In the genomic region with DNA sequence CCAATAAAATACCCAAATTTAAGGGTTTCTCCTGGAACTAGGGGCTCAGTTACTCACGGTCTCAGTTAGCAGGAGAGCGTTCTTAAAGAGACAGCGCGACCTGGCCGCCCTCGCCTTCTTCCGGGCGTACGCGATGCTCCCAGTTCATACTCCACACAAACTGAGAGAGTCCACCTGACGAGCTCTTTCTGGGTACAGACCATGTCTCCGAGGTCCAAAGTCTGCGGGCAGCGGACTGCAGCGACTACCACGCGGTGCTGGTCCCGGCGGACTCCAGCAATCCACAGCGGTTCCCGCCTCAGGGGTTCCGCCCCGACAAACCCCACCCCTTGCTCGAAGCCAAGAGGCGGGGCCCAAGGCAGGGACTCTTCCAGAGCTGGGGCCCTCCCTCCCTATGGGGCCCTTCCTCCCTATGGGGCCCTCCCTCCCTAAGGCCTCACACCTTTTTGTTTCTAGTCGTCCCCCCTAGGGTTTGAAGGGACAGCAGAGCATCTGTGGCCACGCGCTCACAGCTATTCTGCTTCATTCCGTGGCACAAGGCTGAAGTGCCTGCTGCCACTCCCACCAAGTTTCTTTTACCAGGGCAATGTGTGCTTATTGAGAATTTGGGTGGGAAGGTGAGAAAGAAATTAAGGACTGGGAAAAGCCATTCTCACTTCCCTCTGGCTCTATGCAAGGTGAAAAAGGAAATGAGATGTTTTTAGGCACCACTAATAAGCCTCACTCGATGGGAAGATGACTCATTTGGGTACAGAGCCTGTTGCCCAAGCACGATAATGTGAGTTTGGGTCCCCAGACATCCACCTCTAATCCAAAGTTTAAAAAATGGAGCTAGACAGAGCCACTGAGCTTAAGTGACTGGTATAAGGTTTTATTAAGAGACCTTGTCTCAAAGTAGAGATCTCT, we compare ENCODE assay signal across 8 mouse cellular contexts. TPM values are rescaled to one million over a fixed set of nuclear protein-coding genes. Genes with fewer than 3 reads are reported as not detected.
DNase-seq lines count a peak whose midpoint lies in the region; ATAC-seq and TF ChIP-seq lines count a peak whose summit lies in the region.

A gene (minus strand): TSS at position 285 of the 906 bp plus-strand sequence.

- H3K9ac ChIP-seq in hindbrain, postnatal 0 days (replicated peaks; ENCODE audit: low read length): peak within 1 kb of the TSS; percentile 47

- no peaks in the 10 kb centered on the region for H3K27me3 ChIP-seq in hindbrain, postnatal 0 days (ENCODE audit: insufficient read depth, low read length)
- H3K27me3 ChIP-seq in limb, embryonic 10.5 days (ENCODE audit: low read depth, poor library complexity, severe bottlenecking): no peaks in the 10 kb centered on the region
- H3K27me3 ChIP-seq in midbrain, embryonic 10.5 days (ENCODE audit: low read depth, poor library complexity, severe bottlenecking): peaks cover 12% of the 10 kb centered on the region

- H3K4me2 ChIP-seq in hindbrain, postnatal 0 days (ENCODE audit: low read depth, low read length): peak within 1 kb of the TSS; percentile 68

- H3K4me3 ChIP-seq in hindbrain, postnatal 0 days (ENCODE audit: low read length): peak within 1 kb of the TSS; percentile 47
- peak within 1 kb of the TSS; percentile 63 for H3K4me3 ChIP-seq in limb, embryonic 10.5 days
- peak within 1 kb of the TSS; percentile 70 for H3K4me3 ChIP-seq in midbrain, embryonic 10.5 days

- 0 out of 2 replicates have a peak, but pooled peaks cover 3% of the 10 kb centered on the region for H3K4me1 ChIP-seq in hindbrain, postnatal 0 days (ENCODE audit: insufficient read depth, low read length)
- peaks cover 21% of the 10 kb centered on the region for H3K4me1 ChIP-seq in limb, embryonic 10.5 days
- H3K4me1 ChIP-seq in midbrain, embryonic 10.5 days: peaks cover 22% of the 10 kb centered on the region

- TF ChIP-seq CTCF in hindbrain, postnatal 0 days (IDR thresholded peaks at IDR 0.05; ENCODE audit: low read depth): no peak

- ATAC-seq in hindbrain, postnatal 0 days: peak; percentile 79

- WGBS in hindbrain, postnatal 0 days: 3% methylated on average over 31 of the region's 31 CpGs
- 3% methylated on average over 31 of the region's 31 CpGs for WGBS in limb, embryonic 10.5 days
- WGBS in midbrain, embryonic 10.5 days: 4% methylated on average over 31 of the region's 31 CpGs

- intact Hi-C loops in gastrocnemius, postnatal 14 days (cut with DNase I; ENCODE audit: low total_unique reads): no loop called here

- H3K9me3 ChIP-seq in hindbrain, postnatal 0 days (ENCODE audit: low read length): no peaks in the 10 kb centered on the region
- H3K9me3 ChIP-seq in limb, embryonic 10.5 days (replicated peaks): no peaks in the 10 kb centered on the region
- no peaks in the 10 kb centered on the region for H3K9me3 ChIP-seq in midbrain, embryonic 10.5 days (replicated peaks)

- no peaks in the 10 kb centered on the region for H3K36me3 ChIP-seq in hindbrain, postnatal 0 days (ENCODE audit: insufficient read depth, low read length)
- H3K36me3 ChIP-seq in limb, embryonic 10.5 days: peaks cover 34% of the 10 kb centered on the region
- peaks cover 26% of the 10 kb centered on the region for H3K36me3 ChIP-seq in midbrain, embryonic 10.5 days

- no peak within 1 kb of the TSS for H3K27ac ChIP-seq in hindbrain, postnatal 0 days
- H3K27ac ChIP-seq in limb, embryonic 10.5 days: peak within 1 kb of the TSS; percentile 83
- H3K27ac ChIP-seq in midbrain, embryonic 10.5 days (replicated peaks): peak within 1 kb of the TSS; percentile 84

- peak; percentile 16 for DNase-seq in cerebellum, adult 11 months
- no peak for DNase-seq in cerebellum, adult 11-12 months
- DNase-seq in cerebellum, postnatal 25 days: peak; percentile 53 to 68
- peak; percentile 79 for DNase-seq in gastrocnemius, postnatal 14 days
- peak; percentile 35 for DNase-seq in hindbrain, postnatal 0 days (ENCODE audit: low spot score)
- peak; percentile 81 for DNase-seq in limb, embryonic 10.5 days (ENCODE audit: low spot score)
- peak; percentile 70 for DNase-seq in midbrain, embryonic 10.5 days (ENCODE audit: low spot score)
- peak; percentile 64 to 78 for DNase-seq in spleen, adult 18-20 months

RNA-seq across cellular contexts. Expression of the gene that starts here (rescaled TPM):
- 1 to 10 TPM; 5.0 to 9.4 TPM for total RNA-seq in gastrocnemius, postnatal 14 days (2021)
- 11.5 and 14.6 TPM in 2 replicates for total RNA-seq in hindbrain, postnatal 0 days (2014; rRNA removed)
- polyA plus RNA-seq in hindbrain, postnatal 0 days (2015; fragmentation: Nextera tagmentation; extraction: Ambion mirVana): 11.0 and 12.4 TPM in 2 replicates
- polyA plus RNA-seq in limb, embryonic 10.5 days (2016; fragmentation: Nextera tagmentation; extraction: Ambion mirVana): 15.9 and 18.0 TPM in 2 replicates
- 14.4 and 14.9 TPM in 2 replicates for polyA plus RNA-seq in midbrain, embryonic 10.5 days (2016; fragmentation: Nextera tagmentation; extraction: Ambion mirVana)
